Mouse (Mus musculus): Measurements from ENCODE around the gene Dock9. TPM values are rescaled to one million over a fixed set of nuclear protein-coding genes. Genes with fewer than 3 reads are reported as not detected.

Dock9 gene
- polyA plus RNA-seq, 1 experiment from 2014 or later: 11.1 TPM

GRCm38 (mm10) chr14:121786900-121787299, 10.7 kb downstream of the Dock9 start:
- no peaks in the 10 kb centered on the region for H3K4me1 ChIP-seq (replicated peaks; ENCODE audit: insufficient read depth, low read length)
- no peaks in the 10 kb centered on the region for H3K27me3 ChIP-seq (ENCODE audit: insufficient read depth, low read length)
- DNase-seq (ENCODE audit: low spot score): no peak
- H3K36me3 ChIP-seq (ENCODE audit: insufficient read depth, low read length): no peaks in the 10 kb centered on the region
- no peak overlapping the region for H3K4me3 ChIP-seq (replicated peaks; ENCODE audit: low read depth, low read length)
- peak; percentile 44; the same call in 1 of the 2 replicates for ATAC-seq (replicated peaks; ENCODE audit: low FRiP score, low read depth)
- H3K9me3 ChIP-seq (replicated peaks; ENCODE audit: low read length): no peaks in the 10 kb centered on the region
- H3K4me2 ChIP-seq (ENCODE audit: low read length): no peak overlapping the region
- no peak for TF ChIP-seq CTCF (IDR thresholded peaks at IDR 0.05; ENCODE audit: low read depth)
- H3K9ac ChIP-seq (ENCODE audit: low read depth, low read length): no peak overlapping the region
- 79% methylated on average over 12 of the region's 12 CpGs for WGBS
- peak overlapping the region; percentile 64 for H3K27ac ChIP-seq

DNA sequence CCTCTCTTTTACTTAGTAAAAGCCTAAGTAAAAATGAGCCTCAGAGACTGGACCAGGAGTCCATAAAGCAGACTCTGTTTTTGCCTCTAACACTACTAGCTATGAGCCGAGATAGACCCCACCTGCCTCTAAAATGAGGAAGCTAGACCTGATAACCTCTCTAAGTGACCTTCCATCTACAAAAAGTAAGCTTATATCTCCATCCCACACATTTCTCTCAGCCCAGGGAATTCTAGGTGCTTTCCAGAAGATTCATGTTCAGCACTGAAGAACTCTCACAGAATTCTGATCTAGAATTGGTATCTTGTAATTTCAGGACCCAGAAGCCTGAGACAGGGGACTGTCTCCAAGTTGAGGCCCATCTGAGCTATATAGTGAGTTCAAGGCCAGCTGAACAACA, 12.2 kb downstream of the Dock9 start:
- H3K36me3 ChIP-seq (ENCODE audit: insufficient read depth, low read length): no peaks in the 10 kb centered on the region
- DNase-seq (ENCODE audit: low spot score): no peak
- no peak for ATAC-seq (replicated peaks; ENCODE audit: low FRiP score, low read depth)
- 76% methylated on average over 1 of the region's 1 CpGs for WGBS
- H3K4me3 ChIP-seq (replicated peaks; ENCODE audit: low read depth, low read length): no peak overlapping the region
- H3K27ac ChIP-seq: no peak overlapping the region
- H3K27me3 ChIP-seq (ENCODE audit: insufficient read depth, low read length): no peaks in the 10 kb centered on the region
- H3K4me1 ChIP-seq (replicated peaks; ENCODE audit: insufficient read depth, low read length): peaks cover 9% of the 10 kb centered on the region; the same call in 1 of the 2 replicates
- no peaks in the 10 kb centered on the region for H3K9me3 ChIP-seq (replicated peaks; ENCODE audit: low read length)
- no peak for TF ChIP-seq CTCF (IDR thresholded peaks at IDR 0.05; ENCODE audit: low read depth)
- H3K4me2 ChIP-seq (ENCODE audit: low read length): no peak overlapping the region
- H3K9ac ChIP-seq (ENCODE audit: low read depth, low read length): no peak overlapping the region

DNA sequence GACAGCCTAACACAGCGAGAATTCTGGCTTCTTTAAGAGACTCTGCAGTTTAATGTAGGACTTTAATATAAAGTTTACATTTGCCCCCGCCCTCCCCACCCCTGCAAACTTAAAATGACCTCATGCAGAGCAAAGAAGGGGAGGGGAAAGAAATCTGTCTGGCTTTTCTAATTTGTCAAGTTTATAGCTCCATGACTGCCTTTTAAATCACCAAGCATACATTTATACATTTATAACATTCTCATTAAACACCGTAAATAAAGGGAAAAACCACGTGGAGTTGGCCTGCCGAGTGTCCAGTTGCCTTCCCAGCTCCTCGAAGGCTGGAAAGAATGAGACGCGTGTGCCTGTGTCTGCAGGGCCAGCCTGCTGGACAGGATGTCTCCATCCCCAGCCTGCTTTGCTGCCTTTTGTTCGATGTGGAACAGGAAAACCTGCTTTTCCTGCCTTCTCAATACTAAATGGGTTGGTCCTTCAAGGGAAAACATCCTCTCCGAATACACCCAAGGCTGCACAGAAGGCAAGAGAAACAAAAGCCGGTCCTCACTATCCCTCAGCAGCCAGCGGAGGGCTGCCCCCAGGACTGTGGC, 16.6 kb downstream of the Dock9 start:
- peaks cover 12% of the 10 kb centered on the region; the same call in 1 of the 2 replicates for H3K4me1 ChIP-seq (replicated peaks; ENCODE audit: insufficient read depth, low read length)

GRCm38 (mm10) chr14:121780144-121780913, 17.3 kb downstream of the Dock9 start:
- DNase-seq (ENCODE audit: low spot score) (no peak), ATAC-seq (replicated peaks; ENCODE audit: low FRiP score, low read depth) (peak; percentile 57)
- H3K4me3 ChIP-seq (replicated peaks; ENCODE audit: low read depth, low read length): no peak overlapping the region
- no peak overlapping the region for H3K4me2 ChIP-seq (ENCODE audit: low read length)
- no peaks in the 10 kb centered on the region for H3K27me3 ChIP-seq (ENCODE audit: insufficient read depth, low read length)
- H3K9me3 ChIP-seq (replicated peaks; ENCODE audit: low read length): no peaks in the 10 kb centered on the region
- TF ChIP-seq CTCF (IDR thresholded peaks at IDR 0.05; ENCODE audit: low read depth): no peak
- no peak overlapping the region for H3K9ac ChIP-seq (ENCODE audit: low read depth, low read length)
- H3K4me1 ChIP-seq (replicated peaks; ENCODE audit: insufficient read depth, low read length): peaks cover 12% of the 10 kb centered on the region; the same call in 1 of the 2 replicates
- WGBS: 48% methylated on average over 11 of the region's 11 CpGs
- H3K36me3 ChIP-seq (ENCODE audit: insufficient read depth, low read length): no peaks in the 10 kb centered on the region
- peak overlapping the region; percentile 75; the same call in 1 of the 2 replicates for H3K27ac ChIP-seq

More for the DNA sequence above, 16.6 kb downstream of the Dock9 start:
- DNase-seq (ENCODE audit: low spot score) (peak; percentile 77), ATAC-seq (replicated peaks; ENCODE audit: low FRiP score, low read depth) (peak; percentile 14; the same call in 1 of the 2 replicates)
- no peaks in the 10 kb centered on the region for H3K9me3 ChIP-seq (replicated peaks; ENCODE audit: low read length)
- H3K4me2 ChIP-seq (ENCODE audit: low read length): no peak overlapping the region
- no peak overlapping the region for H3K4me3 ChIP-seq (replicated peaks; ENCODE audit: low read depth, low read length)
- no peaks in the 10 kb centered on the region for H3K36me3 ChIP-seq (ENCODE audit: insufficient read depth, low read length)
- no peak for TF ChIP-seq CTCF (IDR thresholded peaks at IDR 0.05; ENCODE audit: low read depth)
- H3K27me3 ChIP-seq (ENCODE audit: insufficient read depth, low read length): no peaks in the 10 kb centered on the region
- H3K27ac ChIP-seq: peak overlapping the region; percentile 75
- H3K9ac ChIP-seq (ENCODE audit: low read depth, low read length): no peak overlapping the region
- 20% methylated on average over 12 of the region's 12 CpGs for WGBS

DNA sequence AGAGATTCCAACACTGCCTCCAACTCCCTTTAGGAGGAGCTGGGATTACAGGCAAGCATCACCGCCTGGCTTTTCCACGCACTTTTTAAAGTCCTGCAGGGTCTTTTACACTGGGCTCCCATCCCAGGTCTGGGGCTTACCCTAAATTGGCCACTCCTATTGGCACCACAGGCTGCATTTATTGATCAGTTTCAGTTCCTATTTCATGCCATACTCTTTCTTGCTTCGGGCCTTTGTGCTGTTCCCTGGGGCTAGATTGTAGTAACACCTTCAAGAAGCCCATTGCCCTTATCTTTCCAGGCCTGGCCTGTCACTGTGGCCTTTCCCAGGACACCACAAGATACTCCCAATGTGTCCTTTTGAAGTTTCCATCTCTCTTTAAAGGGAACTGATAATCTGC, 18.0 kb downstream of the Dock9 start:
- Histone ChIP-seq H3K4me3 (replicated peaks; ENCODE audit: low read depth, low read length) (no peak overlapping the region), H3K27ac (no peak overlapping the region), H3K4me1 (replicated peaks; ENCODE audit: insufficient read depth, low read length) (peaks cover 12% of the 10 kb centered on the region; the same call in 1 of the 2 replicates), H3K4me2 (ENCODE audit: low read length) (no peak overlapping the region), H3K9ac (ENCODE audit: low read depth, low read length) (no peak overlapping the region), H3K9me3 (replicated peaks; ENCODE audit: low read length) (no peaks in the 10 kb centered on the region), H3K36me3 (ENCODE audit: insufficient read depth, low read length) (no peaks in the 10 kb centered on the region), H3K27me3 (ENCODE audit: insufficient read depth, low read length) (no peaks in the 10 kb centered on the region)
- ATAC-seq (replicated peaks; ENCODE audit: low FRiP score, low read depth) (no peak), DNase-seq (ENCODE audit: low spot score) (no peak)
- no peak for TF ChIP-seq CTCF (IDR thresholded peaks at IDR 0.05; ENCODE audit: low read depth)
- WGBS: 89% methylated on average over 3 of the region's 3 CpGs

GRCm38 (mm10) chr14:121777279-121777831, 20.3 kb downstream of the Dock9 start:
- TF ChIP-seq CTCF (IDR thresholded peaks at IDR 0.05; ENCODE audit: low read depth): no peak
- no peaks in the 10 kb centered on the region for H3K27me3 ChIP-seq (ENCODE audit: insufficient read depth, low read length)
- peaks cover 12% of the 10 kb centered on the region; the same call in 1 of the 2 replicates for H3K4me1 ChIP-seq (replicated peaks; ENCODE audit: insufficient read depth, low read length)
- H3K27ac ChIP-seq: no peak overlapping the region
- no peak overlapping the region for H3K9ac ChIP-seq (ENCODE audit: low read depth, low read length)
- ATAC-seq (replicated peaks; ENCODE audit: low FRiP score, low read depth) (no peak), DNase-seq (ENCODE audit: low spot score) (no peak)
- no peak overlapping the region for H3K4me2 ChIP-seq (ENCODE audit: low read length)
- H3K4me3 ChIP-seq (replicated peaks; ENCODE audit: low read depth, low read length): no peak overlapping the region
- no peaks in the 10 kb centered on the region for H3K36me3 ChIP-seq (ENCODE audit: insufficient read depth, low read length)
- 71% methylated on average over 4 of the region's 4 CpGs for WGBS
- no peaks in the 10 kb centered on the region for H3K9me3 ChIP-seq (replicated peaks; ENCODE audit: low read length)

Measured in kidney, postnatal 0 days (tissue).